In genomic region chr4:135434395-135434789, GRCm38 (mm10) we compare ENCODE assay signal across 7 mouse cellular contexts. TPM values are rescaled to one million over a fixed set of nuclear protein-coding genes. Genes with fewer than 3 reads are reported as not detected.
DNase-seq lines count a peak whose midpoint lies in the region; ATAC-seq and TF ChIP-seq lines count a peak whose summit lies in the region.

No protein-coding gene starts in this region.

- peak overlapping the region; percentile 79 for H3K9ac ChIP-seq in lung, embryonic 16.5 days (ENCODE audit: low read length)

- no peak for ATAC-seq in lung, embryonic 16.5 days (ENCODE audit: low read depth)
- ATAC-seq in erythroid progenitor cell, adult 5-6 weeks (replicated peaks; ENCODE audit: low FRiP score, poor library complexity, severe bottlenecking), result peak; percentile 7

- TF ChIP-seq POLR2A in olfactory bulb, adult 2 months (IDR thresholded peaks at IDR 0.05; ENCODE audit: insufficient read depth, low read depth, low read length), result no peak

- peak overlapping the region; percentile 98 for H3K4me2 ChIP-seq in lung, embryonic 16.5 days (ENCODE audit: low read depth, low read length)

- no peaks in the 10 kb centered on the region for H3K27me3 ChIP-seq in lung, embryonic 16.5 days (ENCODE audit: control insufficient read depth, insufficient read depth, low read depth, low read length)
- H3K27me3 ChIP-seq in limb, embryonic 10.5 days (ENCODE audit: low read depth, poor library complexity, severe bottlenecking), result peaks cover 14% of the 10 kb centered on the region

- H3K9me3 ChIP-seq in lung, embryonic 16.5 days (ENCODE audit: control insufficient read depth, low read length), result no peaks in the 10 kb centered on the region
- no peaks in the 10 kb centered on the region for H3K9me3 ChIP-seq in limb, embryonic 10.5 days (replicated peaks)

- peaks cover 15% of the 10 kb centered on the region; the same call in 1 of the 2 replicates for H3K4me1 ChIP-seq in lung, embryonic 16.5 days (replicated peaks; ENCODE audit: control insufficient read depth, insufficient read depth, low read length)
- peaks cover 24% of the 10 kb centered on the region for H3K4me1 ChIP-seq in limb, embryonic 10.5 days
- H3K4me1 ChIP-seq in olfactory bulb, adult 2 months (ENCODE audit: control insufficient read depth, insufficient read depth, low read length), result peaks cover 13% of the 10 kb centered on the region

- TF ChIP-seq CTCF in olfactory bulb, adult 2 months (IDR thresholded peaks at IDR 0.05; ENCODE audit: insufficient read depth, low read depth, low read length), result no peak

- H3K4me3 ChIP-seq in lung, embryonic 16.5 days (ENCODE audit: low read length), result peak overlapping the region; percentile 79
- H3K4me3 ChIP-seq in limb, embryonic 10.5 days, result peak overlapping the region; percentile 74
- peak overlapping the region; percentile 100 for H3K4me3 ChIP-seq in olfactory bulb, adult 2 months (ENCODE audit: insufficient read depth, low read depth, low read length)

- no peak for DNase-seq in lung, postnatal 4 days
- no peak for DNase-seq in limb, embryonic 10.5 days (ENCODE audit: low spot score)
- no peak for DNase-seq in urinary bladder, postnatal 14 days (ENCODE audit: low spot score)
- no peak for DNase-seq in layer of hippocampus, adult 9-11 months

- WGBS in lung, embryonic 16.5 days, result 19% methylated on average over 11 of the region's 11 CpGs
- 30% methylated on average over 11 of the region's 11 CpGs for WGBS in limb, embryonic 10.5 days
- 16% methylated on average over 11 of the region's 11 CpGs for WGBS in olfactory bulb, adult 2 months

- no peaks in the 10 kb centered on the region for H3K36me3 ChIP-seq in lung, embryonic 16.5 days (ENCODE audit: control insufficient read depth, insufficient read depth, low read length)
- no peaks in the 10 kb centered on the region for H3K36me3 ChIP-seq in limb, embryonic 10.5 days

- H3K27ac ChIP-seq in lung, embryonic 16.5 days (ENCODE audit: low read length), result no peak overlapping the region
- peak overlapping the region; percentile 85 for H3K27ac ChIP-seq in limb, embryonic 10.5 days
- H3K27ac ChIP-seq in olfactory bulb, adult 2 months (ENCODE audit: insufficient read depth, low read depth, low read length), result peak overlapping the region; percentile 46; the same call in 1 of the 2 replicates

RNA-seq across cellular contexts. Expression of gene Rcan3, which starts 0.7 kb away (rescaled TPM):
- polyA plus RNA-seq in lung, embryonic 16.5 days (2015; fragmentation: Nextera tagmentation; extraction: Ambion mirVana), result 10.7 and 11.8 TPM in 2 replicates
- total RNA-seq in erythroid progenitor cell, adult 5-6 weeks (2015; ENCODE audit: low replicate concordance), result 8.0 and 10.8 TPM in 2 replicates
- total RNA-seq in erythroid progenitor cell, adult 5-6 weeks (2017; ENCODE audit: low replicate concordance), result 8.5 and 9.1 TPM in 2 replicates
- 6.4 and 6.7 TPM in 2 replicates for polyA plus RNA-seq in limb, embryonic 10.5 days (2016; fragmentation: Nextera tagmentation; extraction: Ambion mirVana)
- polyA plus RNA-seq in olfactory bulb, adult 2 months (2012; ENCODE audit: insufficient read depth, insufficient read length, low replicate concordance, missing spikeins), result not detected in 2 replicates

RNA-seq across cellular contexts. Expression of gene Ncmap, which starts 36.4 kb away (rescaled TPM):
- 7.4 and 8.5 TPM in 2 replicates for polyA plus RNA-seq in lung, embryonic 16.5 days (2015; fragmentation: Nextera tagmentation; extraction: Ambion mirVana)
- not detected in 2 replicates for total RNA-seq in erythroid progenitor cell, adult 5-6 weeks (2015; ENCODE audit: low replicate concordance)
- not detected in 2 replicates for total RNA-seq in erythroid progenitor cell, adult 5-6 weeks (2017; ENCODE audit: low replicate concordance)
- polyA plus RNA-seq in limb, embryonic 10.5 days (2016; fragmentation: Nextera tagmentation; extraction: Ambion mirVana), result 0.35 TPM in 1 of 2 replicates, not detected in the other
- polyA plus RNA-seq in olfactory bulb, adult 2 months (2012; ENCODE audit: insufficient read depth, insufficient read length, low replicate concordance, missing spikeins), result not detected in 2 replicates
